Mouse (Mus musculus) CD4-positive, CD25-positive, alpha-beta regulatory T cell, adult 4 months (primary cell): ENCODE measurements around the gene Gm21962. TPM values are rescaled to one million over a fixed set of nuclear protein-coding genes. Genes with fewer than 3 reads are reported as not detected.
"Not testable (repeated sequence)": the region's sequence is repeated elsewhere in the genome, so short reads cannot be mapped to it uniquely, and the experiment has no call there.

Experiments used
- ATAC-seq: one replicate; pipeline ENCODE4 v1.8.0; 2017
- polyA plus RNA-seq, 2 experiments: library from polyadenylated mRNA; unstranded; fragments of 100-300 nt; shearing (Covaris generic); gene quantifications; one replicate each; pipeline ENCODE4 v1.2.1; 2017

The Gm21962 gene
- not detected for polyA plus RNA-seq

GRCm38 (mm10) chr3:137671224-137671623, at the start of gene Gm21962:
TSS of gene Gm21962 (plus strand) at chr3:137671524.
- ATAC-seq, result not testable (repeated sequence)

- no peak for ATAC-seq
Observed at GRCm38 (mm10) chr3:137622091-137622490, 49.2 kb upstream of the Gm21962 start.

- ATAC-seq, result no peak
Observed at GRCm38 (mm10) chr3:137622895-137623580, 48.3 kb upstream of the Gm21962 start.

GRCm38 (mm10) chr3:137623581-137624362, 47.6 kb upstream of the Gm21962 start:
- ATAC-seq, result no peak

GRCm38 (mm10) chr3:137625054-137625453, 46.3 kb upstream of the Gm21962 start:
- ATAC-seq, result no peak

- ATAC-seq, result no peak
Observed at GRCm38 (mm10) chr3:137633726-137634125, 37.6 kb upstream of the Gm21962 start.

- ATAC-seq, result no peak
Observed at GRCm38 (mm10) chr3:137636571-137636970, 34.8 kb upstream of the Gm21962 start.

- ATAC-seq, result no peak
Observed at GRCm38 (mm10) chr3:137641238-137641637, 30.1 kb upstream of the Gm21962 start.

GRCm38 (mm10) chr3:137642137-137642536, 29.2 kb upstream of the Gm21962 start:
- ATAC-seq, result no peak

GRCm38 (mm10) chr3:137642568-137642967, 28.8 kb upstream of the Gm21962 start:
- ATAC-seq, result no peak

GRCm38 (mm10) chr3:137644081-137644480, 27.2 kb upstream of the Gm21962 start:
- ATAC-seq, result no peak

GRCm38 (mm10) chr3:137644947-137645346, 26.4 kb upstream of the Gm21962 start:
- ATAC-seq, result no peak

GRCm38 (mm10) chr3:137647427-137648100, 23.8 kb upstream of the Gm21962 start:
- no peak for ATAC-seq

- ATAC-seq, result no peak
Observed at GRCm38 (mm10) chr3:137649112-137649511, 22.2 kb upstream of the Gm21962 start.

- ATAC-seq, result no peak
Observed at GRCm38 (mm10) chr3:137652853-137653252, 18.5 kb upstream of the Gm21962 start.

GRCm38 (mm10) chr3:137680923-137681322, 9.6 kb downstream of the Gm21962 start:
- no peak for ATAC-seq

GRCm38 (mm10) chr3:137682911-137683806, 11.8 kb downstream of the Gm21962 start:
- ATAC-seq, result no peak

- ATAC-seq, result no peak
Observed at GRCm38 (mm10) chr3:137683807-137684403, 12.6 kb downstream of the Gm21962 start.

GRCm38 (mm10) chr3:137686932-137687331, 15.6 kb downstream of the Gm21962 start:
- no peak for ATAC-seq

- ATAC-seq, result no peak
Observed at GRCm38 (mm10) chr3:137691503-137691902, 20.2 kb downstream of the Gm21962 start.

GRCm38 (mm10) chr3:137715946-137716345, 44.6 kb downstream of the Gm21962 start:
- no peak for ATAC-seq
